Mouse (Mus musculus) lung, embryonic 16.5 days (tissue): Measurements from ENCODE around the gene Gpatch1. TPM values are rescaled to one million over a fixed set of nuclear protein-coding genes. Genes with fewer than 3 reads are reported as not detected.

ENCODE experiments used
- ATAC-seq: fragments of 200-750 bp; cut with Nextera tagmentation; 2 replicates; pipeline ENCODE4 v1.8.0; 2017; ENCODE audit warnings: low read depth, mild to moderate bottlenecking, moderate library complexity
- H3K27ac ChIP-seq: fragments of 300-500 bp; sonication (generic); 2 replicates; pipeline ENCODE4 v1.5.1; 2014; ENCODE audit warnings: mild to moderate bottlenecking, control low read depth, low read length
- H3K27me3 ChIP-seq: fragments of 300-500 bp; sonication (generic); 2 replicates; pipeline ENCODE4 v1.6.1; 2014; ENCODE audit warnings: low read depth, low read length, mixed read lengths; ENCODE audit not compliant: control insufficient read depth, insufficient read depth
- H3K36me3 ChIP-seq: fragments of 300-500 bp; sonication (generic); 2 replicates; pipeline ENCODE4 v1.6.1; 2014; ENCODE audit warnings: low read length; ENCODE audit not compliant: control insufficient read depth, insufficient read depth
- H3K4me1 ChIP-seq: fragments of 300-500 bp; sonication (generic); replicated peaks from 2 replicates; pipeline ENCODE4 v1.6.1; 2014; ENCODE audit warnings: low read length, mixed read lengths; ENCODE audit not compliant: control insufficient read depth, insufficient read depth
- H3K4me2 ChIP-seq: fragments of 300-500 bp; sonication (generic); 2 replicates; pipeline ENCODE4 v1.6.1; 2014; ENCODE audit warnings: low read depth, low read length, control low read depth
- H3K4me3 ChIP-seq: fragments of 300-500 bp; sonication (generic); 2 replicates; pipeline ENCODE4 v1.5.1; 2014; ENCODE audit warnings: mild to moderate bottlenecking, low read length, control low read depth
- H3K9ac ChIP-seq: fragments of 300-500 bp; sonication (generic); 2 replicates; pipeline ENCODE4 v1.6.1; 2014; ENCODE audit warnings: low read length, control low read depth
- H3K9me3 ChIP-seq: fragments of 300-500 bp; sonication (generic); 2 replicates; pipeline ENCODE4 v1.6.1; 2016; ENCODE audit warnings: low read length; ENCODE audit not compliant: control insufficient read depth
- WGBS: fragments of 180-500 bp; shearing (Covaris S2); extraction: QIAGEN DNeasy Blood & Tissue Kit; methylation state at CpG from one replicate; pipeline ENCODE4 v1.1.7; 2014; 5-methylcytosine and 5-hydroxymethylcytosine counted together
- polyA plus RNA-seq: library from polyadenylated mRNA; unstranded; fragments of >200 nt; fragmentation: Nextera tagmentation; extraction: Ambion mirVana; gene quantifications from 2 replicates; pipeline ENCODE4 v1.2.1, GENCODE M21; 2015

Gene Gpatch1
- polyA plus RNA-seq, 1 experiment from 2014 or later = 15.5 TPM

DNA sequence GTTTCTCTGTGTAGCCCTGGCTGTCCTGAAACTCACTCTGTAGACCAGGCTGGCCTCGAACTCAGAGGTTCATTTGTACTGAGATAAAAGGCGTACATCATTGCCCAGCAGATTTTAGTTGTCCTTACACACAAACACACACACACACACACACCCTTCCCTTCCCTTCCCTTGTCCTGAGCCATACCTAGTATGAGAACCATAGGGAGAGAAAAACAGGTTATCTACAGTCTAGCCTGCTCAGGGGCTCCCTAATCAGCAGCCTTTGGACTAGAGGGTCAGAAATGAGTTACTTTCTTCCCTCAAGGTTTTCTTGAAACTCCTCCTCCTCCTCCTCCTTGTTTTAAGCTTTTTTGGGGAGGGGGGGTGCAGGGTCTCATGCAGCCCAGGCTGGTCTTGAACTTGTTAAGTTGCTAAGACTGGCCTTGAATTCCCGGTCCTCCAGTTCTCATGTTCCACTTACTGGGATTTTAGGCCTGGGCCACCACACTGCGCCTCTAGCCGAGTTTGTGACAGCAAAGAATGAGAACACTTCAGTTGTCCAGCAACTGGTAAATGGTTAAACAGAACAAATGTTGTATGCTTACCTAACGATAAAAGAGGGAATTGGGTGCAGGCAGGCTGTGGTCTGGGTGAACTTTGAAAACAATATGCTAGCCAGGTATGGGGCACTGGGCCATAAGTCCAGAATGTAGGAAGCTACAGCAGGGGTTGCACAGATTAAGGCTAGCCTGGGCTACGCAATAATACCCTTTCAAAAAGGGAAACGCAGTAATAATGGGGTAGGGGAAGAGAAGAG lies 31.8 kb upstream of the Gpatch1 start:
- Histone ChIP-seq H3K27ac (no peak overlapping the region), H3K9ac (no peak overlapping the region), H3K4me3 (no peak overlapping the region), H3K9me3 (no peaks in the 10 kb centered on the region), H3K4me2 (no peak overlapping the region), H3K36me3 (no peaks in the 10 kb centered on the region), H3K4me1 (no peaks in the 10 kb centered on the region), H3K27me3 (no peaks in the 10 kb centered on the region)
- 70% methylated on average over 8 of the region's 8 CpGs for WGBS
- no peak for ATAC-seq

DNA sequence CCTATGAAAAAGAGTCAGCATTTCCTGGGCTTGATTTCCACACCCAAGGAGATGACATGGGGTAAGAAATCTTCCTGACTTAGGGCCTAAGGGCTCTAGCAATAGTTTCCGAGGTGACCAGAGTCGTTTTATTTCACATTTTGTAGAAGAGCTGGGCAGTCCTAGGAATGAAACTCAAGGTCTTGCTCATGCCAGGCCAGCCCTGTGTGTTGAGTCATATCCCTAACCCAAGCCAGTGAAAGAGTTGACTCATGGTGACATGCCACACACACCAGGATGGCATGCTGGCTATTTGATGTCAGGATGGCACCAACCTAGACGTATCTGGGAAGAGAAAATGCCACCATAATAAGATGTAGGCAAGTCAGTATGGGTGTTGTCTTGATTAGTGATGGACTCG lies 30.8 kb upstream of the Gpatch1 start:
- no peak overlapping the region for H3K4me3 ChIP-seq
- no peaks in the 10 kb centered on the region for H3K36me3 ChIP-seq
- 85% methylated on average over 4 of the region's 4 CpGs for WGBS
- H3K4me1 ChIP-seq = no peaks in the 10 kb centered on the region
- H3K9me3 ChIP-seq = no peaks in the 10 kb centered on the region
- no peak overlapping the region for H3K9ac ChIP-seq
- no peaks in the 10 kb centered on the region for H3K27me3 ChIP-seq
- no peak overlapping the region for H3K4me2 ChIP-seq
- ATAC-seq = no peak
- no peak overlapping the region for H3K27ac ChIP-seq

DNA sequence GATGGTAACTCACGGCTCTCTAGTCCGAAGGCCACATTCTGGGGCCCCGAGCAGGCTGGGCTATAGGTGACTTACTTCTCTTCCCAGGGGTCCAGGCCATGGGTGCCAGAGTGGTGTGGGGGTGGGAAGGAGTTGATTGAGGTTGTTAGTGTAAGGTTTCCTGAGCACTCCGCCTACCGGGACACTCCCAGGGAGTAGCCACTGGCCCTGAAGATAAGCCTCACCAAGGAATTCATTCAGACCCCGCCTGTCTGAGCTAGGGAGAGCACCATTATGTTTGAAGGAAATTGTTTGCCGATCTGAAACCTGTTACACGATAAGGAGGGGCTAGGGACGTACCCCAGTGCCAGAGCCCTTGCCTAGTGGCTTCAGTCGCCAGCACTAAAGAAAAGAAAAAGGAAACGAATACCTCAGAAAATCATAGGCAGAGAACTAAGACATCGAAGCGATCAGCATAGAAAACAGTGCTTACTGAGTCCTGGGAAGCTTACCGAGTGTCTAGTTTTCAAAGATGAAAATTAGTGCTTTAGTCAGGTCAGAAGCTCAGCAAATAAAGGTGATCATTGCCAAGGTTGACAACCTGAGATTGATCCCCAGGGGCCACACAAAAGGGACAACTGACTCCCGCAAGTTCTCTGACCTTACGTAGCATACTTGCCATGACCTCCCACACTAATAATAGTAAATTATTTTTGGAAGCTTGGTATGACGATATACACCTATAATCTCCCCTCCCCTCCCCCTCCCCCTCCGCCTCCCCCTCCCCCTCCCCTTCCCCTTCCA lies 29.9 kb upstream of the Gpatch1 start:
- Histone ChIP-seq H3K27me3 (no peaks in the 10 kb centered on the region), H3K9me3 (no peaks in the 10 kb centered on the region), H3K27ac (peak overlapping the region; percentile 17; the same call in 1 of the 2 replicates), H3K36me3 (no peaks in the 10 kb centered on the region), H3K9ac (no peak overlapping the region), H3K4me3 (no peak overlapping the region), H3K4me2 (no peak overlapping the region), H3K4me1 (no peaks in the 10 kb centered on the region)
- ATAC-seq = peak; percentile 72
- 42% methylated on average over 17 of the region's 18 CpGs for WGBS

DNA sequence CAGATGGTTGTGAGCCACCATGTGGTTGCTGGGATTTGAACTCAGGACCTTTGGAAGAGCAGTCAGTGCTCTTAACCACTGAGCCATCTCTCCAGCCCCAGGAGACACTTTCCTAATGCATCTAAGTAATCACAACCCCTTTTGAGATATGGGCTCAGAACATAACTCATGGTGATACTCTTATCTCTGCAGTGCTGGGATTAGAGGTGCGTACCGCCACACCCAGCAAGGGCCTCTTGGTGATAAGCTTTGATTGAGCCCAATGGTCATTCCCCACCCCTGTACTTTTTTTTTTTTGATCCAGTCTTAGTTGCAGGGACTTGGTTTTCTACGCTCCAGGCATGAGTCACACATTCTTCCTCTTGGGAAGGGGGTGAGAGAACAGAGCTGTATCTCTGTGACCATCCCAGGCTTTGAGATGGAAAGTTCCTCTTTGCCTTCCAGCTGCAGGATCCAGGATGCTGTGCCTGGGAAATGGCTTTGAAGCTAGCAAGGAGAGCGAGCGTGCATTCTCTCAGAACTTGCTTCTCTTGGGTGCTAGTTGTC lies 26.6 kb upstream of the Gpatch1 start:
- H3K9me3 ChIP-seq = no peaks in the 10 kb centered on the region
- no peak overlapping the region for H3K4me3 ChIP-seq
- no peaks in the 10 kb centered on the region for H3K4me1 ChIP-seq
- no peak overlapping the region for H3K9ac ChIP-seq
- H3K27me3 ChIP-seq = no peaks in the 10 kb centered on the region
- ATAC-seq = no peak
- no peaks in the 10 kb centered on the region for H3K36me3 ChIP-seq
- WGBS = 79% methylated on average over 5 of the region's 5 CpGs
- no peak overlapping the region for H3K4me2 ChIP-seq
- H3K27ac ChIP-seq = no peak overlapping the region

DNA sequence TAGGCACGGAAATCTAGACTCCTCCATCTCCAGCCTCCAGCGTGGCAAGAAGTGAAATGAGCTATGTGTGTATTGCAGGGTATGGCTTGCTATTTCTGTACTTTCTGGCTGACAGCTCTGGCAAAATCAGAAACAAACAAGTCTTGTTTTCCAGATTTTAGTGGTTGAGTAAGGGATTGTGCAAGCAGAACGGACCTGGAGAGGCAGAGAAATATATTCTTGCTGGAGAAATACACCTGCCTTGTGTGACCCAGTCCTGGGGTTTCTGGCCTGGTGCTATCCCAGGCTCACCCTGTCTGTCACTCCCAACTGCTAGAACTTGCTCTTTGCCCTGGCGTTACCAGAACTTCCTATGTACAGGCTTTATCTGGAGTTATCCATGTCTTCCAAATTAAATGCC lies 24.3 kb upstream of the Gpatch1 start:
- Histone ChIP-seq H3K4me2 (no peak overlapping the region), H3K4me3 (no peak overlapping the region), H3K9me3 (no peaks in the 10 kb centered on the region), H3K4me1 (no peaks in the 10 kb centered on the region), H3K36me3 (no peaks in the 10 kb centered on the region), H3K9ac (no peak overlapping the region), H3K27me3 (no peaks in the 10 kb centered on the region), H3K27ac (no peak overlapping the region)
- ATAC-seq = no peak
- 34% methylated on average over 4 of the region's 4 CpGs for WGBS

DNA sequence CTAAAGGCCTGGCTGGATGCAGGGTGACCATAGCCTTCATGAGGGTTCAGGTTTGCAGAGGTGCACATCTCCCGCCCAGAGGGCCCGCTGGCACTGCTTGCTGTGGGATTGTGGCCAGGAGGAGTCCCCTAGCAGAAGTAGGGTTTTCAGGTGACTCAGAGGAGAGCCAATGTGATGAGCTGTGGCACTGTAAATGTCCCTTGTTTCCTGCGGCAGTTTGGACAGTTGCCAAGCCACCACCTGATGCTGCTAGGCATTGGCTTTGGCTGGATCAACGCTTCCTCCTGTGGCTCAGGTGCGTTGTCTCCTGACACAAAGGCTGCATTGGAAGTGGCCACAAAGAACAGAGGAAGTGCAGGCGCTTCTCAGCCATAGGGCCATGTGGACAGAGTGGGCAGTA lies 23.0 kb upstream of the Gpatch1 start:
- Histone ChIP-seq H3K27ac (no peak overlapping the region), H3K9ac (no peak overlapping the region), H3K36me3 (no peaks in the 10 kb centered on the region), H3K4me2 (no peak overlapping the region), H3K27me3 (peaks cover 1% of the 10 kb centered on the region; the same call in 1 of the 2 replicates), H3K4me1 (no peaks in the 10 kb centered on the region), H3K9me3 (no peaks in the 10 kb centered on the region), H3K4me3 (no peak overlapping the region)
- 60% methylated on average over 6 of the region's 6 CpGs for WGBS
- no peak for ATAC-seq

DNA sequence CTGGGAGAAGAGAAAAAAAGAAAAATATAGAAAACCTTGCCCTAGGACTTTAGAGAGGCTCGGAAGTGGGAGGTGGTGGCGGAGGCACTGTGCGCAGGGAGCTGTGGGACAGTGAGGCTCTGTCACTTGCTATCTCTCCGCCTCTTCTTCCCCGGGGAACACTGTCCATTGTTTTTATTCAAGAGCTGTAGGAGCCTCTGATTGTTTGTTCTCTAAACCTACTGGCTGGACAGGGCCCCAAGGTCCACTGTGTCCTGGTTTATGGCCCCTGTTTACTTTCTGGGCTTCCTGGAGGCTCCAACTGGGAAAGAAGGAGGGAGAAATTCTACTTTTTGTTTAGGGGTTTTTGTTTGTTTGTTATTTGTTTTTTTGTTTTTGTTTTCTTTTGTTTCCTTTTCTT lies 22.0 kb upstream of the Gpatch1 start:
- Histone ChIP-seq H3K27me3 (peaks cover 8% of the 10 kb centered on the region; the same call in 1 of the 2 replicates), H3K4me3 (no peak overlapping the region), H3K27ac (no peak overlapping the region), H3K4me2 (no peak overlapping the region), H3K9me3 (no peaks in the 10 kb centered on the region), H3K4me1 (no peaks in the 10 kb centered on the region), H3K9ac (no peak overlapping the region), H3K36me3 (no peaks in the 10 kb centered on the region)
- ATAC-seq = no peak
- WGBS = 39% methylated on average over 5 of the region's 5 CpGs

DNA sequence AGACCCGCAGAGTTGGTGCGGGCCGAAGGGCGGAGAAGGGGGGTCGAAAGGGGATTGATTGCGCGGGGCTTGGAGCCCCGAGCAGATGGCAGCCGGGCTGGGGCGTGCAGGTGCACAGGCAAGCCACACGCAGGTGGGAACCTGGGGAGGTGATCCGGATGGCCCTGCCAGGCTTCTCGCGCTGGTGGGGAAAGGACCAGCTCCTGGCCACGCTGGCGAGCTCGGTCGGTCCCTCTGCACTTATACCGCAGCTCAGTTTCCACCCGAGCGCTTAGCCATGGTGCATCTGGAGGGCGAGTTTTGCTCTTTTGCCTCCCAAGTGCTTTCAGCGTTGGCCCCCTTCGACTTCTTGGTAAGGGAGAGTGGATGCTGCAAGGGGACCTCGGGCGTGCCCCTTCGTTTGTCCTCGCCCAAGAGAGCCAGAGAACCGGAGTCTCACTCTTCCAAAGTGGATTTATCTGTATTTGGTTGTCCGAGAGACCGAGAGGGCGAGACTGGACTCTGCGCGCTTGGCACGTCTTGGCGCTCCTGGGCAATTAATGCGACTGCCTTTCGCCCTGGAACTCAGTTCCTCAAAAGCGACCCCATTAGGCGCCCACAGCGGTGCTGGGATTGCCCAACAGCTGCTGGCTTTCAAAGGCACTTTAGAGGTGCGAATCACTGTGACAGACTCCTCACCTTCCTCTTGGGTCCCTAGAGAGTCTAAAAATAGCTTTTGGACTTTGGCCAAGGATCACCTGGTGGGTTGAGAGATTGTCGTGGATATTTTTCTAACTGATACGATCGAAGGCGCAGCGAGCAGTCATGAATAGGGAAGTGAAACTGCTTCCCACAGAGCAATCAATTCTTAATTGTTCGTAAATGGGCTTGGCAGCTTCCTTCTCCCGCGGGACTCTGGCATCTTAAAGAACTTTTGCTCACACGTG lies 16.6 kb upstream of the Gpatch1 start:
- ATAC-seq = peak; percentile 8
- under 1% methylated on average over 51 of the region's 51 CpGs for WGBS

More for the DNA sequence above, 16.6 kb upstream of the Gpatch1 start:
- Histone ChIP-seq H3K36me3 (no peaks in the 10 kb centered on the region), H3K9me3 (no peaks in the 10 kb centered on the region), H3K27ac (peak overlapping the region; percentile 8; the same call in 1 of the 2 replicates), H3K9ac (peak overlapping the region; percentile 71), H3K4me3 (peak overlapping the region; percentile 72), H3K4me2 (peak overlapping the region; percentile 97), H3K27me3 (peaks cover 8% of the 10 kb centered on the region; the same call in 1 of the 2 replicates), H3K4me1 (peaks cover 6% of the 10 kb centered on the region)
